ENCODE assay signal across 8 mouse cellular contexts in the genomic region with DNA sequence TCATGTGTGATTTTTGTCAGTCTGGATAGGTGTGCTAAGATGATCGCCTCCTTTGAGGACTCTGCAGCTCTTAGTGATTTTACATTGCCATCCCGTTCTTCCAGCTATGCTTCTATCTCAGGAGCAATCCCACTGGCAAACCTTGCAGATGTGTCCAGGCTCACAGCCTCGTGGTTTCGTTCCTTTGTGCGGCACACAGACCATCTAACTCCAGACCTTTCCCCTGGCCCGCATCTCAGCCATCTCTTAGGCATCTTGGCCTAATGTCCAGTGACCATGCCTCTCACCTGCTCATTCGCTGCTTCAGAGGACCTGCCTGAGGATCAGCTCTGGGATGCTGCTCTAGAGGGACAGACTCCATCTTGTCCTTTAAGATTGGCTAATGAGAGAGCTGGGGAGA. TPM values are rescaled to one million over a fixed set of nuclear protein-coding genes. Genes with fewer than 3 reads are reported as not detected.
DNase-seq lines count a peak whose midpoint lies in the region; ATAC-seq and TF ChIP-seq lines count a peak whose summit lies in the region.

No protein-coding gene starts in this region.

- no peak overlapping the region for H3K27ac ChIP-seq in spleen, adult 2 months (ENCODE audit: insufficient read depth, low read length)
- no peak overlapping the region for H3K27ac ChIP-seq in limb, embryonic 13.5 days
- H3K27ac ChIP-seq in stomach, embryonic 15.5 days, result no peak overlapping the region

- peak overlapping the region; percentile 79 for H3K4me2 ChIP-seq in limb, embryonic 13.5 days (replicated peaks)
- H3K4me2 ChIP-seq in stomach, embryonic 15.5 days, result peak overlapping the region; percentile 79

- TF ChIP-seq CTCF in spleen, adult 2 months (IDR thresholded peaks at IDR 0.05; ENCODE audit: extremely low read depth, insufficient read depth, insufficient read length, insufficient replicate concordance), result no peak

- peaks cover 4% of the 10 kb centered on the region for H3K36me3 ChIP-seq in spleen, adult 2 months (ENCODE audit: control insufficient read depth, insufficient read depth, low read length)
- peaks cover 27% of the 10 kb centered on the region for H3K36me3 ChIP-seq in limb, embryonic 13.5 days
- peaks cover 14% of the 10 kb centered on the region; the same call in 1 of the 2 replicates for H3K36me3 ChIP-seq in stomach, embryonic 15.5 days

- H3K9me3 ChIP-seq in limb, embryonic 13.5 days, result no peaks in the 10 kb centered on the region
- H3K9me3 ChIP-seq in stomach, embryonic 15.5 days, result no peaks in the 10 kb centered on the region

- TF ChIP-seq POLR2A in spleen, adult 2 months (IDR thresholded peaks at IDR 0.05; ENCODE audit: low read depth, low read length), result no peak

- H3K4me1 ChIP-seq in spleen, adult 2 months (ENCODE audit: control insufficient read depth, insufficient read depth, insufficient read length), result peaks cover 5% of the 10 kb centered on the region
- peaks cover 15% of the 10 kb centered on the region for H3K4me1 ChIP-seq in limb, embryonic 13.5 days
- peaks cover 8% of the 10 kb centered on the region; the same call in 1 of the 2 replicates for H3K4me1 ChIP-seq in stomach, embryonic 15.5 days

- 85% methylated on average over 7 of the region's 7 CpGs for WGBS in spleen, adult 2 months
- 85% methylated on average over 7 of the region's 7 CpGs for WGBS in limb, embryonic 13.5 days
- 85% methylated on average over 7 of the region's 7 CpGs for WGBS in stomach, embryonic 15.5 days

- DNase-seq in cerebellum, adult 9-11 months, result peak; percentile 29
- no peak for DNase-seq in cerebellum, adult 8-10 months
- no peak for DNase-seq in spleen, adult 2 months (ENCODE audit: low read depth in 1 of 2, low spot score in 2 of 2)
- no peak for DNase-seq in spleen, adult 18-20 months
- no peak for DNase-seq in gastrocnemius, postnatal 25 days
- DNase-seq in left cerebral cortex, adult 8-10 months (ENCODE audit: low spot score in 2 of 2), result no peak

- H3K9ac ChIP-seq in limb, embryonic 13.5 days, result peak overlapping the region; percentile 96
- H3K9ac ChIP-seq in stomach, embryonic 15.5 days, result peak overlapping the region; percentile 86

- no peak for ATAC-seq in limb, embryonic 13.5 days (ENCODE audit: low FRiP score, low read depth)
- no peak for ATAC-seq in stomach, embryonic 15.5 days (ENCODE audit: insufficient read depth, low FRiP score, low read depth)

- H3K27me3 ChIP-seq in spleen, adult 2 months (ENCODE audit: control insufficient read depth, insufficient read depth, low read length), result no peaks in the 10 kb centered on the region
- no peaks in the 10 kb centered on the region for H3K27me3 ChIP-seq in limb, embryonic 13.5 days
- H3K27me3 ChIP-seq in stomach, embryonic 15.5 days (replicated peaks), result no peaks in the 10 kb centered on the region

- H3K4me3 ChIP-seq in spleen, adult 2 months (ENCODE audit: extremely low read depth, insufficient read depth, insufficient read length), result peak overlapping the region; percentile 74
- peak overlapping the region; percentile 89 for H3K4me3 ChIP-seq in limb, embryonic 13.5 days
- peak overlapping the region; percentile 83 for H3K4me3 ChIP-seq in stomach, embryonic 15.5 days (replicated peaks)

RNA-seq across cellular contexts. Expression of gene Bola3, which starts 1.2 kb away (rescaled TPM):
- polyA plus RNA-seq in spleen, adult 2 months (2012; rRNA removed), result 7.7 and 74.0 TPM in 2 replicates
- polyA plus RNA-seq in limb, embryonic 13.5 days (2015; fragmentation: Nextera tagmentation; extraction: Ambion mirVana), result 117 and 128 TPM in 2 replicates
- 149 and 164 TPM in 2 replicates for polyA plus RNA-seq in stomach, embryonic 15.5 days (2015; fragmentation: Nextera tagmentation; extraction: Ambion mirVana)
- total RNA-seq in gastrocnemius, postnatal 25 days (2021), result 100 to 1,000 TPM; 236 to 237 TPM
- 10 to 100 TPM; 34.5 to 61.7 (median 53.5) TPM for total RNA-seq in left cerebral cortex, adult 8-10 months (2022)

RNA-seq across cellular contexts. Expression of gene Mob1a, which starts 24.4 kb away (rescaled TPM):
- 28.3 and 35.1 TPM in 2 replicates for polyA plus RNA-seq in spleen, adult 2 months (2012; rRNA removed)
- 59.0 and 65.9 TPM in 2 replicates for polyA plus RNA-seq in limb, embryonic 13.5 days (2015; fragmentation: Nextera tagmentation; extraction: Ambion mirVana)
- 63.5 and 64.5 TPM in 2 replicates for polyA plus RNA-seq in stomach, embryonic 15.5 days (2015; fragmentation: Nextera tagmentation; extraction: Ambion mirVana)
- 10 to 100 TPM; 11.3 to 11.5 TPM for total RNA-seq in gastrocnemius, postnatal 25 days (2021)
- total RNA-seq in left cerebral cortex, adult 8-10 months (2022), result 10 to 100 TPM; 16.8 to 22.9 (median 17.5) TPM

RNA-seq across cellular contexts. Expression of gene Mthfd2, which starts 24.5 kb away (rescaled TPM):
- 7.1 and 7.7 TPM in 2 replicates for polyA plus RNA-seq in spleen, adult 2 months (2012; rRNA removed)
- 40.5 and 40.8 TPM in 2 replicates for polyA plus RNA-seq in limb, embryonic 13.5 days (2015; fragmentation: Nextera tagmentation; extraction: Ambion mirVana)
- polyA plus RNA-seq in stomach, embryonic 15.5 days (2015; fragmentation: Nextera tagmentation; extraction: Ambion mirVana), result 33.7 and 42.0 TPM in 2 replicates
- total RNA-seq in gastrocnemius, postnatal 25 days (2021), result 1 to 10 TPM; 4.4 to 4.8 TPM
- 1 to 10 TPM; 5.3 to 8.7 (median 7.0) TPM for total RNA-seq in left cerebral cortex, adult 8-10 months (2022)
